Mouse (Mus musculus): ENCODE results near the gene Ppp2r5b. TPM values are rescaled to one million over a fixed set of nuclear protein-coding genes. Genes with fewer than 3 reads are reported as not detected.

The Ppp2r5b gene
- total and polyA plus RNA-seq, 3 experiments: 2.8 to 9.8 (median 3.4) TPM

- H3K27ac ChIP-seq (ENCODE audit: insufficient read depth, low read depth): no peak overlapping the region
- in situ Hi-C loops (cut with MboI; ENCODE audit: low pct_ligation_motif_present, low pct_unique_long_range_greater_than_20kb, low sequenced_read_pairs): no loop called here
- no peak overlapping the region for H3K4me3 ChIP-seq (replicated peaks in 1 of 3; ENCODE audit: low read depth in 2 of 3, low read length in 2 of 3, poor library complexity in 1 of 3)
- no peak for DNase-seq (ENCODE audit: extremely low read depth)
- no peak overlapping the region for H3K4me2 ChIP-seq (ENCODE audit: insufficient read depth, low read depth, poor library complexity, severe bottlenecking)
- H3K79me2 ChIP-seq (replicated peaks; ENCODE audit: control insufficient read depth, extremely low read depth, insufficient read depth, poor library complexity, severe bottlenecking): 0 out of 2 replicates have a peak, but pooled peaks cover 2% of the 10 kb centered on the region
- no peaks in the 10 kb centered on the region for H3K9me3 ChIP-seq (replicated peaks; ENCODE audit: low read length)
- no peaks in the 10 kb centered on the region for H3K27me3 ChIP-seq (replicated peaks)
- peaks cover 0 to 21% of the 10 kb centered on the region in 2 experiments; a peak in 2 of 4 replicates for H3K4me1 ChIP-seq (ENCODE audit: control insufficient read depth in 1 of 2, insufficient read depth in 2 of 2)
- dilution Hi-C loops (cut with MboI; ENCODE audit: extremely low pct_ligation_motif_present, extremely low pct_unique_long_range_greater_than_20kb, low sequenced_read_pairs): no loop called here
- peaks cover 0 to 7% of the 10 kb centered on the region in 2 experiments for H3K36me3 ChIP-seq (replicated peaks in 1 of 2; ENCODE audit: control insufficient read depth in 1 of 2, insufficient read depth in 1 of 2, low read length in 1 of 2)
- H3K9ac ChIP-seq (ENCODE audit: insufficient read depth, low read depth): no peak overlapping the region
- TF ChIP-seq IRF4 (IDR thresholded peaks at IDR 0.05; ENCODE audit: low read depth, low read length) (no peak), PAX5 (IDR thresholded peaks at IDR 0.05; ENCODE audit: low read length) (no peak), UBTF (IDR thresholded peaks at IDR 0.05; ENCODE audit: low read depth, low read length) (no peak), SMC3 (IDR thresholded peaks at IDR 0.05; ENCODE audit: low read depth, low read length) (no peak), ETS1 (conservative IDR thresholded peaks at IDR 0.05; ENCODE audit: low read depth, low read length) (no peak), JUN (IDR thresholded peaks at IDR 0.05; ENCODE audit: insufficient read depth, low read depth, low read length) (no peak), CHD1 (IDR thresholded peaks at IDR 0.05; ENCODE audit: low read depth, low read length) (no peak), ZMIZ1 (IDR thresholded peaks at IDR 0.05; ENCODE audit: low read depth, low read length) (no peak), TCF12 (IDR thresholded peaks at IDR 0.05; ENCODE audit: low read depth, low read length) (no peak), ZKSCAN1 (IDR thresholded peaks at IDR 0.05; ENCODE audit: borderline replicate concordance, low read depth, low read length) (no peak)
Observed at GRCm38 (mm10) chr19:6236842-6237241, 1.2 kb upstream of the Ppp2r5b start.

- peaks cover 0 to 21% of the 10 kb centered on the region in 2 experiments; a peak in 2 of 4 replicates for H3K4me1 ChIP-seq (ENCODE audit: control insufficient read depth in 1 of 2, insufficient read depth in 2 of 2)
- peak overlapping the region; percentile 35; the same call in 1 of the 2 replicates for H3K4me2 ChIP-seq (ENCODE audit: insufficient read depth, low read depth, poor library complexity, severe bottlenecking)
- DNase-seq (ENCODE audit: extremely low read depth): peak; percentile 90
- dilution Hi-C loops (cut with MboI; ENCODE audit: extremely low pct_ligation_motif_present, extremely low pct_unique_long_range_greater_than_20kb, low sequenced_read_pairs): no loop called here
- H3K4me3 ChIP-seq (replicated peaks in 1 of 3; ENCODE audit: low read depth in 2 of 3, low read length in 2 of 3, poor library complexity in 1 of 3): peak overlapping the region; percentile 59 to 83 (median 77)
- in situ Hi-C loops (cut with MboI; ENCODE audit: low pct_ligation_motif_present, low pct_unique_long_range_greater_than_20kb, low sequenced_read_pairs): no loop called here
- no peaks in the 10 kb centered on the region for H3K9me3 ChIP-seq (replicated peaks; ENCODE audit: low read length)
- no peaks in the 10 kb centered on the region for H3K79me2 ChIP-seq (replicated peaks; ENCODE audit: control insufficient read depth, extremely low read depth, insufficient read depth, poor library complexity, severe bottlenecking)
- H3K27ac ChIP-seq (ENCODE audit: insufficient read depth, low read depth): peak overlapping the region; percentile 73
- peak overlapping the region; percentile 90 for H3K9ac ChIP-seq (ENCODE audit: insufficient read depth, low read depth)
- H3K27me3 ChIP-seq (replicated peaks): no peaks in the 10 kb centered on the region
- H3K36me3 ChIP-seq (replicated peaks in 1 of 2; ENCODE audit: control insufficient read depth in 1 of 2, insufficient read depth in 1 of 2, low read length in 1 of 2): peaks cover 0 to 7% of the 10 kb centered on the region in 2 experiments
- TF ChIP-seq JUN (IDR thresholded peaks at IDR 0.05; ENCODE audit: insufficient read depth, low read depth, low read length): peak; percentile 92
- TF ChIP-seq MYC (IDR thresholded peaks at IDR 0.05; ENCODE audit: low read depth, low read length): 0 out of 2 replicates have a peak, but pooled peaks have one; percentile 51
- TF ChIP-seq RCOR1 (conservative IDR thresholded peaks at IDR 0.05; ENCODE audit: low read depth, low read length): peak; percentile 61; the same call in 1 of the 2 replicates
- TF ChIP-seq UBTF (IDR thresholded peaks at IDR 0.05; ENCODE audit: low read depth, low read length): no peak
- TF ChIP-seq MXI1 (IDR thresholded peaks at IDR 0.05; ENCODE audit: low read depth, low read length): peak; percentile 49
- no peak for TF ChIP-seq RAD21 (IDR thresholded peaks at IDR 0.05; ENCODE audit: low read depth, low read length)
- peak; percentile 93; the same call in 1 of the 2 replicates for TF ChIP-seq KAT2A (IDR thresholded peaks at IDR 0.05; ENCODE audit: insufficient replicate concordance, low read length)
- no peak for TF ChIP-seq USF1 (IDR thresholded peaks at IDR 0.05; ENCODE audit: low read depth, low read length)
- no peak for TF ChIP-seq EP300 (IDR thresholded peaks at IDR 0.05; ENCODE audit: low read length)
- TF ChIP-seq NELFE (IDR thresholded peaks at IDR 0.05; ENCODE audit: low read depth, low read length): peak; percentile 45; the same call in 1 of the 2 replicates
- TF ChIP-seq JUND (conservative IDR thresholded peaks at IDR 0.05; ENCODE audit: low read depth, low read length): peak; percentile 86
- TF ChIP-seq SIN3A (IDR thresholded peaks at IDR 0.05; ENCODE audit: low read length): peak; percentile 99
- peak; percentile 89 for TF ChIP-seq ZNF384 (IDR thresholded peaks at IDR 0.05; ENCODE audit: low read depth, low read length)
- 0 out of 2 replicates have a peak, but pooled peaks have one; percentile 63 for TF ChIP-seq MEF2A (IDR thresholded peaks at IDR 0.05; ENCODE audit: borderline replicate concordance, low read depth, low read length)
- TF ChIP-seq MAFK (IDR thresholded peaks at IDR 0.05; ENCODE audit: insufficient replicate concordance, low read length): no peak
- no peak for TF ChIP-seq E2F4 (IDR thresholded peaks at IDR 0.05; ENCODE audit: insufficient replicate concordance, low read depth, low read length)
- TF ChIP-seq POLR2AphosphoS2 (IDR thresholded peaks at IDR 0.05; ENCODE audit: low read depth, low read length): peak; percentile 47; the same call in 1 of the 2 replicates
- peak; percentile 72; the same call in 1 of the 2 replicates for TF ChIP-seq IRF4 (IDR thresholded peaks at IDR 0.05; ENCODE audit: low read depth, low read length)
- peak; percentile 33; the same call in 1 of the 2 replicates for TF ChIP-seq MAX (IDR thresholded peaks at IDR 0.05; ENCODE audit: low read length)
- TF ChIP-seq PAX5 (IDR thresholded peaks at IDR 0.05; ENCODE audit: low read length): no peak
- TF ChIP-seq BHLHE40 (IDR thresholded peaks at IDR 0.05; ENCODE audit: low read depth, low read length): peak; percentile 37; the same call in 1 of the 2 replicates
- no peak for TF ChIP-seq CTCF (conservative IDR thresholded peaks at IDR 0.05 in 1 of 2, IDR thresholded peaks at IDR 0.05 in 1 of 2; ENCODE audit: low read depth in 2 of 2, low read length in 2 of 2)
- peak; percentile 41; the same call in 1 of the 2 replicates for TF ChIP-seq TCF12 (IDR thresholded peaks at IDR 0.05; ENCODE audit: low read depth, low read length)
- peak; percentile 67 for TF ChIP-seq NRF1 (IDR thresholded peaks at IDR 0.05; ENCODE audit: low read depth, low read length)
- TF ChIP-seq ELF1 (IDR thresholded peaks at IDR 0.05; ENCODE audit: low read depth, low read length): peak; percentile 69; the same call in 1 of the 2 replicates
- TF ChIP-seq ZKSCAN1 (IDR thresholded peaks at IDR 0.05; ENCODE audit: borderline replicate concordance, low read depth, low read length): no peak
- TF ChIP-seq CHD2 (IDR thresholded peaks at IDR 0.05; ENCODE audit: low read length): peak; percentile 19; the same call in 1 of the 2 replicates
Observed at GRCm38 (mm10) chr19:6236053-6236441, 375 bp upstream of the Ppp2r5b start.
